Mouse (Mus musculus): ENCODE measurements at regions not wholly inside any gene's neighbourhood (a gene's known extent, or its start where the extent isn't known, plus 50 kb on each side); places are given as distances from the start of the nearest gene placed in this dataset.
A peak's percentile ranks its signal among the peaks of the same experiment; 100 is the strongest.

GRCm38 (mm10) chr1:90502771-90503540 lies 99.8 kb upstream of the Cops8 start:
- DNase-seq (ENCODE audit: low spot score in 2 of 2): no peak

- DNase-seq (ENCODE audit: low spot score in 2 of 2): no peak
These were observed 98.1 kb upstream of the Cops8 start for GRCm38 (mm10) chr1:90504583-90505080.

DNA sequence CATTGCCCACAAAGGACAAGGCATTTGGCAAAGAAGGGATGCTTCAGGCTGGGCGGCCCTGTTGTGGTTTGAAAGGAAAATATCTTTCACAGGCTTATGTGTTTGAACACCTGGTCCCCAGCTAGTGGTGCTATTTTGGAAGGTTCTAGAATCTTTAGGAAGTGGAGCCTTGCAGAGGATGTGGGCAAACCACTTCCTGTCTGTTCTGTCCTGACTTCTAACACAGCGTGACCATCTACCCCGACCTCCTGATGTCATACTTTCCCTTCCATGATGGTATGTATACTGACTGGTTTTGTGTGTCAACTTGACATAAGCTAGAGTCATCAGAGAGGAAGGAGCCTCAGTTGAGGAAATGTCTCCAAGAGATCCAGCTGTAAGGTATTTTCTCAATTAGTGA lies 97.2 kb upstream of the Cops8 start:
- no peak for DNase-seq (ENCODE audit: low spot score in 2 of 2)

DNA sequence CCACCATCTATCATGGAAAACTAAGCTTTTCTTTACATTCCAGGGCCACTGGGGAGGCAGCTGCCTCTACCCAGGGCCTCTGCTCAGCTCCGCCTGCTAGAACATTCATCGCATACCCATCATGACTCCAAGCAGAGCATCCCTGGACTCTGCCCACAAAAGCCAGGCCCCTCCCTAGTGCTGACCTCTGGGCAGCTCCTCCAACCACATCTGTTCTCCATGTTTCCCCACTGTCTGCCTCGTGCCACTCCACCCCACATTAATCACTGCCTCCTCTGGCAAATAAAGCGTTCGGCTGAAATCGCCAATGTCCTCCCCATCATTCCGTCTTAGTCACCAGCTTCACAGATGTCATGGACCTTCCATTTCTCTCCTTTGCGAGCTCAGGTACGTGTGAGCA lies 96.2 kb upstream of the Cops8 start:
- peak in 1 of 2 experiments; percentile 6 for DNase-seq (ENCODE audit: low spot score in 2 of 2)

DNA sequence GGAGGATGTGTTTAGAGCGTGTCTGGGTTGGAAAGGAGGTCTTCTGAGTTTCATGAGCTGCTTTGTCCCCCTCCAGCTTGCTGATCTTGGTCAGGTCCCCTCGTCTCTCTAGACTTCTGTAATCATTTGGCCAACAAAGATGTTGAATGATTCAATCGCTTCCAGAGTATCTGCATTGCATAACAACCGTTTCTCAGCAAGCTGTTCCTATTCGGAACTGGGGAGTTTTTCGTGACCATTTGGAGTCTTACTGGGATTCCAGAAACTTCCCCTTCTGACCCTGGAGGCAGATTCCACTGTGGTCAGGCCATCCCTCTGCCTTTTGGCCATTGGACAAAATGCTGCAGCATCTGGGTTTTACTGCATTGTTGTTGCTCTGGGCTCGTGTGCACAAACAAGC lies 93.4 kb upstream of the Cops8 start:
- peak; percentile 14 to 18 for DNase-seq (ENCODE audit: low spot score in 2 of 2)

DNA sequence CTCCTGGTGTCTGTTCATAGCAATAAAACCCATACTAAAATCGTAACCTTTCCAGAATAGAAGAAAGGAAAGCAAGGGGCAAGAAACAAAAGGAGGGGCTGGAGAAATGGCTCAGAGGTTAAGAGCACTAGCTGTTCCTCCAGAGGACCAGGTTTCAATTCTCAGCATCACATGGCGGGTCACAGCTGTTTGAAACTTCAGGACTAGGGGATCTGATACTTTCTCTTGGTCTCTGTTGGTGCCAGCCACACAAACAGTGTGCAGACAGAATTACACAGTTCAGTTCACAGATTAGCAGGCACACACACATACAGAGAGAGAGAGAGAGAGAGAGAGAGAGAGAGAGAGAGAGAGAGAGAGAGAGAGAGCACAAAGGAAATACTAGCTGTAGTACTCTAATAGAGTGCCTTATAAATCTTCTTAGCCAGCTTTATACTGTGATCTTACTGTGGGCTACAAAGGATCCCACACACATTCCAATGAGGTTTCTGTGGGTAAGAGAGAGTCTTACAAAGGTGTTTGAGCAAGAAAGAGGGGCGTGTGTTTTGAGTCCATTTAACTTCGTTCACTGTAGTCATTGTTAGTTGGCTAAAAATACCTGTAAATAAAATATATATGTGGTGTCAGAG lies 89.2 kb upstream of the Cops8 start:
- DNase-seq (ENCODE audit: low spot score in 2 of 2): no peak

DNA sequence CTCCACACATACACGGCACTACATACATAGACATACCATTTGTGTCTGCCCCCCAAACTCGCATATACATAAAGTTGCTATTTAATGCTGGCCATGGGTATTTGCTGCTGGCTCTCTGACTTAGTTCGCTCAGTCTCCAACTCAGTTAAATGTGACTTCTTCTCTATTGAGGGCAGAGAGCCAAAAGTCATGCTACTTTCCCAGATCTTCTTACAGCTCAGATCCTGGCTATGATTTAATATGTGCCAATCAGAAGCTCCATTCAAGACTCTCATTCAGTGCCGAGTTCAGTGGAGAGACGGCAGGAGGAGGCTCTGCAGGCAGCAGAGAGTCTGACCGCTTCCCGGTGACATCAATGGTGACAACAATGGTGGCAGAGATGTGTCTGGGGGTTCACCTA lies 88.6 kb upstream of the Cops8 start:
- DNase-seq (ENCODE audit: low spot score in 2 of 2): no peak

DNA sequence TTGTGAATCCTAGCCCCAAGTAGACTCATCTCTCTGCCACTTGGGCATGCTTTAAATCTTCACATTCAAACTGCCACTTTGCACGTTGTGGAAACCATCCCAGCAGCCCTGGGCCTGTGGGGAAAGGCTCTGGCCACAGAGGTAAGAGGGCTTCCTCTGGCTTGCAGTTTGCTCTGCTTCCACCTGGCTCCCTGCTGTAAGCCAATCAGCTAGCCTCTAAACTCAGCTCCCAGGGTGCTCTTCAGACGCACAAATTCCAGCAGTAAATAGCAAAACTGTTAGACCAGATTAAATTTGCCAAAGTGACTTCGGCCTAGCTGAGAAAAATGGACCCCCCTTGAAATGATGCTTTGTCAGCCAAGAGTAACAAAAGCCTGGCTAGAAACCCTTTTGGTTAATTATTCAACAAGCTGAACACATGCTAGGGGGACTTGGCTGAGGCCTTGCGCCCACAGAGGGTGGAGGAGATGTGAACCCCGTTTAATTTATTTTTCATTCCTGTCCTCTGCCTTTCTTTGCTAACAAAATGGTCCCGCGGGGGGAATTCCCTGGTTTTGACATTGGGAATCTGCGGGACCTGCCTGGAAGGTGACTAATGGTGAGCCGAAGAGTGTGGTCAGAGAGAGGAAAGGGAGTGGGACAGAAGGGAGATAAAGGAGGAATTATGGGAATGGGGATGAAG lies 84.1 kb upstream of the Cops8 start:
- no peak for DNase-seq (ENCODE audit: low spot score in 2 of 2)

- no peak for DNase-seq (ENCODE audit: low spot score in 2 of 2)
These were observed 83.2 kb upstream of the Cops8 start for GRCm38 (mm10) chr1:90519284-90520275.

- no peak for DNase-seq (ENCODE audit: low spot score in 2 of 2)
These were observed 80.5 kb upstream of the Cops8 start for GRCm38 (mm10) chr1:90522294-90522693.

DNA sequence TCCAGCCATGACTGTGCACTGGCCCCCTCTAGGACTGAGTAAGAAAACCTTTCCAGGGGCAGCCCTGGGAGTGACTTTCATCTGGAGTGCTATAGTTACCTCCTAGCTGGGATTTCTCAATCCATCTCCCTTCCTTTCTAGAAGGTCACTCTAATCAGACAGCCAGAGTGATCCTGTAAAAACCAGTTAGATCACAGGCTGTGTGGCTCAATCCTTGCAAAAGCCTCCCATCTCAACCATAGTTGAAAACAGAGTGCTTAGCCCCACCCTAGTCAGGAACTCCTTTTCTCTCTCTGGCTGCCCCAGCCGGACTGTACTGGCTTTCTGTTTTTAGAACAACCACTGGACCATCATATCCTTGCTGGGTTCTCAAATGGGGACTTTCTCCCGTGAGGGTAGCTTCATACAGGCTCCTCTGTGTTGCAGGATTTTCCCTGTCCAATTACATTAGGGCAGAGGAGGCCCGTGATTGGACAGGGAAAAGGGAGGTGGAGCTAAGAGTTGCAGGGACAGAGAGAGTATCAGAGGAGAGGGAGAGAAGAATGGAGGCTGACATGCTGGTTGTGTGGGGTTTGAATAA lies 78.0 kb upstream of the Cops8 start:
- no peak for DNase-seq (ENCODE audit: low spot score in 2 of 2)

- no peak for DNase-seq (ENCODE audit: low spot score in 2 of 2)
These were observed 76.5 kb upstream of the Cops8 start for GRCm38 (mm10) chr1:90526311-90526710.

DNA sequence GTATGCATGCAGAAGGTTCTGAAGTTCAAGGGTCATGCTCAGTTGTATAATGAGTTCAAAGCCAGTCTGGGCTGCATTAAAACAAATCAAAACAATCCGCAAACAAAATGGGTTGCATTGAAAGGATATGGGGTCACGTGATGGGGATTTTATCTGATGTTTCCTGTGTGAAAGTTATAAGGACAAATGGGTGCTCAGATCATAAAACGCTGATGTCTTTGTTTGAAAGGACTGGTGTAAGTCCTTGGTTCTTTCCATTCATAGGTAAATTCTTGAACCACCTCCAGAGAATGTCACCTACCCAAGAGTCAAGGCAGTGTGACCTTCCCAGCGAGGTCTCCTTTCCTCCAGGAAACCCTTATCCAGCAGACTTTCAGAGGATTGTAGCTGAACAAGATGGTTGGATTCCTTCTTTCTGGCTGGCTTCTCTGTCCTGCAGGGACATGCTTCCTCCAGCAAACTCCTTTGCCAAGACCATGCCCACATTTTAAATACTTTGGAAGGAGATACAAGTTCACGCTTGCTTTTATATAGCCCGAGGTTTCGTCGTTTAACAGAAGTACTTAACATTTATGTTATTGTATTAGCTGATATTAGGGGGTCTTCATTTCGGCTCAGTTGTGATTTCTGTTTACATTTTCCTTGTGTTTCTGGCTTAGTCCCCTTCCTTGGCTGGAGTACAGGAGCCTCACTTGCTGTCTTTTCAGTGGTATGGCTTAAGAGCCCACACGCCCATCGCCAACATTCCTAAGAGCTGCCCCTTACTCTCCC lies 74.6 kb upstream of the Cops8 start:
- no peak for DNase-seq (ENCODE audit: low spot score in 2 of 2)

DNA sequence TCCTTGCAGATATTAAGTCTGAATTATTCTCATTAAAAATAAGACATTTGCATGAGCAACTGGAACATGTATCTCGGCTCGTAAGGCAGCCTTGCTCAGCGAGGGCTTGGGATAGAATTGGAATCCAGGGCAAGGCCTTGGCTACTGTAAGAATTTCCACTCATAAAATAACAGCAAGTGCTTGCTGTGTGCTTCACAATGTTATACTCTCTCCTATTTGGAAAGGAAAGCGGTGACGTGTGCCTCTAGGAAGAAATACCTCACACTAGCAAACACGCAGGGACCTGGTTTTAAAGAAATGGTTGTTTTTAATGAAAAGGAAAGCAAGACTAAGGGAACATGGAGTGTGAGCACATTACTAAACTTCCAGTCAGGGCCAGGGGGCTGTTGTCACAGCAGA lies 69.3 kb upstream of the Cops8 start:
- DNase-seq (ENCODE audit: low spot score in 2 of 2): no peak

- no peak for DNase-seq (ENCODE audit: low spot score in 2 of 2)
These were observed 66.7 kb upstream of the Cops8 start for GRCm38 (mm10) chr1:90536105-90536504.

DNA sequence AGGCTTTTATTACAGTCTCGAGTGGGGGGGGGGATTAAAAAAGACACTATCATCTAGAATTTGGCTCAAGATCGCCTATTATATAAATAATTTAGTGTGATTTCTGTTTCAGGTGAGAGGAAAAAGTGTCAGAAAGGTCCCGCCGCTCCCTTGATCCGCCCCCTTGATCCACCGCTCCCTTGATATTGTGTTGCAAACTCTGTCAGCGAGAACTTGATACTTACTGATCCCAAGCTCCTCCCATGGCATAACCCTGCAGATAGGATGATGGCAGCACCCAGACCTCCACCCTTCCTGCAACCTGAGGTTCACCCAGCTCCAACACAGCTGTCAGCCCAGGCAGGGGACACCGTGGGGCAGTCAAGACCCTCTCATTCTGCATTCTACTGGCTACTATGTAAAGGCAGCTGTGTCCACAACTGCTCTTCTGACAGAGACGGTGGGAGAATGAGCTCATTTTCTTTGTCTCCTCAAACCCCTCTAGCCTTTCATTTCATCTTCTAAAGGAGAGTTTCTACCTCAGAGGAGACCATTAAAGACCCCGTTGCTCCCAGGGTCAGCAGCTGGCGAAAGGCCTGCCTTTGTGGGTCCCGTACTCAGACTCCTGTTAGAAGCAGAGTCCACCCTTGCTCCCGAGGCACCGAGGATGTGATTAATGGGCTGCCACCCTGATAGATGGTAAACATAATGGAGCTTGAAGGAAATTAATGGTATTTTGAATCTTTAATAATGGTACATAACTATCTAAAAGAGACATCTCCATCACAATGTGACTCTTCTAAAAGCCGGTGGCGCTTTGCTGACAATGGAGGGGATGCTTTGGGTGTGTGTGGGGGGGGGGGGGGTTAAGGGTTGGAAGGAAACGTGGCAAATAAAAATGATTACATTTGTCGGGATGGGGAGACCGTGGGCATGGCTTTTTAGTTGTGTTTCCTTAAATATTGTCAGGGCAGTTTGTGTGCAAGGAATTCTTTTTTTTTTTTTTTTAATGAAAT lies 58.7 kb upstream of the Cops8 start:
- no peak for DNase-seq (ENCODE audit: low spot score in 2 of 2)

GRCm38 (mm10) chr1:90544821-90545536 lies 57.8 kb upstream of the Cops8 start:
- no peak for DNase-seq (ENCODE audit: low spot score in 2 of 2)

DNA sequence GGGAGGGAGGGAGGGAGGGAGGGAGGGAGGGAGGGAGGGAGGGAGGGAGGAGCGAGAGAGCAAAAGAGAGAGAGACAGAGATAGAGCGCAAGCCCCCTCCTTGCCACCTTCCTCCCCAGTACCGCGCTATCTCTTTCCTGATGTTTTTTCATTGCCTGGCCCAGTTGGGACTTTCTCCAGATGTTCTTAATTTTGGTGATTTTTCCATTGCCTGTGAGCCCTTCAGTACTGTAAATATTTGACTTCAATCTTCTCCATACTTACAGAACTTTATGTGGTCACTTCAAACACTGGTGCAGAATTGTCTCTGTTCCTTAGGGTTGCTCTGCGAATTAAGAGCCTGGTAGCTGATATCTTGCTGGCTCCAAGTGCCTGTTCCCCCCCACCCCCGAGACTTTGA lies 50.1 kb upstream of the Cops8 start:
- no peak for DNase-seq (ENCODE audit: low spot score in 2 of 2)
